Mouse (Mus musculus) ES-Bruce4 (cell line): ENCODE measurements around the gene Gse1. TPM values are rescaled to one million over a fixed set of nuclear protein-coding genes. Genes with fewer than 3 reads are reported as not detected.
A peak's percentile ranks its signal among the peaks of the same experiment; 100 is the strongest.

Source experiments
- H3K27ac ChIP-seq: 2 replicates; pipeline ENCODE4 v1.5.1; 2012; ENCODE audit warnings: low read length, inconsistent platforms; ENCODE audit not compliant: insufficient read depth
- H3K27me3 ChIP-seq: 2 replicates; pipeline ENCODE4 v1.6.1; 2012; ENCODE audit warnings: mild to moderate bottlenecking, low read length, inconsistent platforms; ENCODE audit not compliant: control insufficient read depth, poor library complexity, insufficient read depth, severe bottlenecking
- H3K36me3 ChIP-seq: 2 replicates; pipeline ENCODE4 v1.6.1; 2012; ENCODE audit warnings: inconsistent platforms, mild to moderate bottlenecking, low read length, moderate library complexity; ENCODE audit not compliant: control insufficient read depth, poor library complexity, insufficient read depth, severe bottlenecking
- H3K4me1 ChIP-seq: one replicate; pipeline ENCODE4 v1.8.1; 2011; ENCODE audit warnings: low read length; ENCODE audit not compliant: control insufficient read depth, insufficient read depth
- H3K4me3 ChIP-seq: 2 replicates; pipeline ENCODE4 v1.5.1; 2011; ENCODE audit warnings: low read depth, mild to moderate bottlenecking, low read length
- H3K9ac ChIP-seq: 2 replicates; pipeline ENCODE4 v1.6.1; 2012; ENCODE audit warnings: low read depth, mild to moderate bottlenecking, inconsistent platforms; ENCODE audit not compliant: poor library complexity, severe bottlenecking
- H3K9me3 ChIP-seq: replicated peaks from 2 replicates; pipeline ENCODE4 v1.6.1; 2012; ENCODE audit warnings: mild to moderate bottlenecking, low read length, inconsistent platforms; ENCODE audit not compliant: control insufficient read depth, poor library complexity, insufficient read depth, severe bottlenecking
- CTCF ChIP-seq: IDR thresholded peaks from one replicate; pipeline ENCODE4 v1.8.1; 2011; ENCODE audit warnings: low read depth, low read length
- EP300 ChIP-seq: IDR thresholded peaks from 2 replicates; pipeline ENCODE4 v1.6.1; 2011; ENCODE audit warnings: low read depth, low read length; ENCODE audit not compliant: insufficient read depth
- POLR2A ChIP-seq: IDR thresholded peaks from one replicate; pipeline ENCODE4 v1.8.1; 2011; ENCODE audit warnings: low read length; ENCODE audit not compliant: insufficient read depth
- polyA plus RNA-seq: library from polyadenylated mRNA; stranded (reverse); fragments of >200 nt; gene quantifications from 2 replicates; pipeline ENCODE4 v1.2.4, GENCODE M21; 2011; ENCODE audit warnings: low read depth; ENCODE audit not compliant: missing spikeins, insufficient read depth, insufficient read length

The Gse1 gene
- polyA plus RNA-seq, 1 experiment: 31.8 TPM

DNA sequence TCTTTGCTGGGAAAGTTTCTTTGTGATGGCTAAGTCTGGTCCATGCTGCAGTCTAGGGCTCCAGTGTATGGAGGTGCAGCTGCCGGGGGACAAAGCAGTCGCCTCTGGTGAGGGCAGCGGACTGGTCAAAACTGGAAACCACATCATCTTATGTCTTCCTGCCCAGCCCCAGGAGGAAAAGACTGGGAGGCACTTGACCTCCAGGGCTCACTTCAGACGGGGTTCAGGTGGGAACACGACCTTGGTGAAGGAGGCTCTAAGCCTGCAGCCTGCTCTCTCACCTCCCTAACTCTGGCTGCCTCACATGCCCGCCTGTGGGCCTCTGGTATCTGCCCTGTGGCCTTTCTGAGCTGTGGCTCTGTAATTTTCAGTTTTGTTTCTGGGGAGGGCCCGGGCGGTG lies 305.8 kb downstream of the Gse1 start:
- no peaks in the 10 kb centered on the region for H3K27me3 ChIP-seq
- H3K9me3 ChIP-seq: no peaks in the 10 kb centered on the region
- peaks cover 21% of the 10 kb centered on the region for H3K4me1 ChIP-seq
- no peaks in the 10 kb centered on the region for H3K36me3 ChIP-seq
- TF ChIP-seq CTCF: no peak
- TF ChIP-seq POLR2A: no peak
- TF ChIP-seq EP300: peak; percentile 66; the same call in 1 of the 2 replicates
- no peak overlapping the region for H3K4me3 ChIP-seq
- H3K9ac ChIP-seq: 0 out of 2 replicates have a peak overlapping the region, but pooled peaks have one; percentile 10
- H3K27ac ChIP-seq: 0 out of 2 replicates have a peak overlapping the region, but pooled peaks have one; percentile 96

- H3K4me3 ChIP-seq: no peak overlapping the region
- TF ChIP-seq EP300 (peak; percentile 90), CTCF (peak; percentile 99), POLR2A (no peak)
- peak overlapping the region; percentile 46; the same call in 1 of the 2 replicates for H3K27ac ChIP-seq
- no peaks in the 10 kb centered on the region for H3K9me3 ChIP-seq
- peaks cover 19% of the 10 kb centered on the region for H3K4me1 ChIP-seq
- 0 out of 2 replicates have a peak overlapping the region, but pooled peaks have one; percentile 96 for H3K9ac ChIP-seq
- no peaks in the 10 kb centered on the region for H3K36me3 ChIP-seq
- H3K27me3 ChIP-seq: no peaks in the 10 kb centered on the region
Measured at GRCm38 (mm10) chr8:120534504-120535368, 306.5 kb downstream of the Gse1 start.

GRCm38 (mm10) chr8:120535452-120536305 lies 307.4 kb downstream of the Gse1 start:
- H3K9ac ChIP-seq: peak overlapping the region; percentile 96
- H3K4me3 ChIP-seq: peak overlapping the region; percentile 84
- peaks cover 19% of the 10 kb centered on the region for H3K4me1 ChIP-seq
- no peaks in the 10 kb centered on the region for H3K9me3 ChIP-seq
- TF ChIP-seq EP300: peak; percentile 94
- TF ChIP-seq POLR2A: no peak
- TF ChIP-seq CTCF: no peak
- H3K27me3 ChIP-seq: no peaks in the 10 kb centered on the region
- peak overlapping the region; percentile 88 for H3K27ac ChIP-seq
- H3K36me3 ChIP-seq: no peaks in the 10 kb centered on the region

- Histone ChIP-seq H3K4me1 (peaks cover 13% of the 10 kb centered on the region), H3K27ac (peak overlapping the region; percentile 88), H3K9ac (peak overlapping the region; percentile 96), H3K9me3 (no peaks in the 10 kb centered on the region), H3K4me3 (peak overlapping the region; percentile 84), H3K36me3 (no peaks in the 10 kb centered on the region), H3K27me3 (no peaks in the 10 kb centered on the region)
- no peak for TF ChIP-seq POLR2A
- TF ChIP-seq CTCF: no peak
- TF ChIP-seq EP300: no peak
Measured at GRCm38 (mm10) chr8:120536306-120537206, 308.3 kb downstream of the Gse1 start.

DNA sequence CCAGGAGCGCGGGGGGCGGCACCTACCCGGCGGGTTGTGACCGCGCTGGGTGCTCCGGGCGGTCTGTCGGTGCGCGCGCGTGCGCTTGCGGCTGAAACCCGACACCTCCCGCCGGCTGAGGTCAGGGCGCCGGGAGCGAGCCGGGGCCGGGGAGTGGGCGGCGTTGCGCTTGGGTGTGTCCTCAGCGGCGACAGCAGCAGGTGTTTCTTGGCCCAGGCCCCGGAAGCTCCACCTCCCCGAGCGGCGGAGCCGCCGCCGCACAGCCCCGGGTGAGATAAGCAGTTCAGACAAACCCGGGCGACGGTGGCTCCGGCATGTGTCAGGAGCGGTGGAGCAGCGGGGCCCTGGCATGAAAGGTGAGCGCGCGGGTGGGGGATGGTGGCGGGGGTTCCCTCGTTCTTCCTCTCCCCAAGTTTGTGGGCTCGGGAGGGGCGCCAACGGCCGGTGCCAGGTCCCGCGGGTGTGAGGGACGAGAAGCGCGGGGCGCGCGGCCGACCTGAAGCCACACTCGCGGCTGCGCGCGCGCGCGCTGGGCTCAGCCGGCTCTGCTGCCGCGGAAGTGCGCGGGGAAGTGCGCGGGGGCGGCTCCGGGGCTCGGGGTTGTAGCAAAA lies 309.1 kb downstream of the Gse1 start:
- H3K27me3 ChIP-seq: no peaks in the 10 kb centered on the region
- peak overlapping the region; percentile 54; the same call in 1 of the 2 replicates for H3K27ac ChIP-seq
- peak overlapping the region; percentile 96 for H3K9ac ChIP-seq
- peaks cover 14% of the 10 kb centered on the region for H3K4me1 ChIP-seq
- peak overlapping the region; percentile 84 for H3K4me3 ChIP-seq
- TF ChIP-seq POLR2A: no peak
- peak; percentile 65; the same call in 1 of the 2 replicates for TF ChIP-seq EP300
- no peaks in the 10 kb centered on the region for H3K36me3 ChIP-seq
- no peaks in the 10 kb centered on the region for H3K9me3 ChIP-seq
